Mouse (Mus musculus) liver, adult 2 months (tissue): ENCODE measurements at regions not wholly inside any gene's neighbourhood (a gene's known extent, or its start where the extent isn't known, plus 50 kb on each side); places are given as distances from the start of the nearest gene placed in this dataset.

Source experiments
- DNase-seq: peaks from one replicate; pipeline ENCODE4 v3.0.0-alpha.2; 2011; ENCODE audit warnings: low read depth, low spot score; ENCODE audit errors: extremely low read depth
- H3K27ac ChIP-seq: fragments of 200-500 bp; replicated peaks from 2 replicates; pipeline ENCODE4 v1.5.1; 2012; ENCODE audit warnings: low read depth, mild to moderate bottlenecking, control low read depth, inconsistent platforms, low read length; ENCODE audit not compliant: insufficient read depth
- H3K27me3 ChIP-seq: fragments of 200-500 bp; 2 replicates; pipeline ENCODE4 v1.6.1; 2012; ENCODE audit warnings: mild to moderate bottlenecking, moderate library complexity, low read length, inconsistent platforms; ENCODE audit not compliant: control insufficient read depth, insufficient read depth
- H3K36me3 ChIP-seq: fragments of 200-500 bp; 2 replicates; pipeline ENCODE4 v1.6.1; 2012; ENCODE audit warnings: low read length, inconsistent platforms; ENCODE audit not compliant: control insufficient read depth, insufficient read depth
- H3K4me1 ChIP-seq: fragments of 200-500 bp; 2 replicates; pipeline ENCODE4 v1.6.1; 2011; ENCODE audit warnings: low read length; ENCODE audit not compliant: control insufficient read depth, insufficient read depth
- H3K4me3 ChIP-seq: fragments of 200-500 bp; 2 replicates; pipeline ENCODE4 v1.5.1; 2011; ENCODE audit warnings: low read depth, mild to moderate bottlenecking, control low read depth, low read length, moderate library complexity; ENCODE audit not compliant: insufficient read depth
- H3K79me2 ChIP-seq: fragments of 200-500 bp; 2 replicates; pipeline ENCODE4 v1.6.1; 2012; ENCODE audit warnings: inconsistent platforms, mild to moderate bottlenecking, low read length, moderate library complexity; ENCODE audit not compliant: control insufficient read depth, insufficient read depth
- H3K9ac ChIP-seq: fragments of 200-500 bp; 2 replicates; pipeline ENCODE4 v1.6.1; 2012; ENCODE audit warnings: low read depth, mild to moderate bottlenecking, control low read depth, inconsistent platforms, low read length
- CTCF ChIP-seq: fragments of 200-500 bp; IDR thresholded peaks from 2 replicates; pipeline ENCODE4 v1.5.1; 2011; ENCODE audit warnings: low read depth, low read length, control low read depth
- POLR2A ChIP-seq: fragments of 200-500 bp; IDR thresholded peaks from 2 replicates; pipeline ENCODE4 v1.6.1; 2011; ENCODE audit warnings: low read length, control low read depth; ENCODE audit not compliant: insufficient read depth; ENCODE audit errors: extremely low read depth
- WGBS: fragments of 180-500 bp; shearing (Covaris S2); methylation state at CpG from one replicate; pipeline ENCODE4 v1.1.7; 2018; 5-methylcytosine and 5-hydroxymethylcytosine counted together

GRCm38 (mm10) chr1:155505361-155506077, 52.4 kb upstream of the Acbd6 start:
- DNase-seq, result no peak
- 84% methylated on average over 6 of the region's 6 CpGs for WGBS
- TF ChIP-seq CTCF (no peak), POLR2A (no peak)

More at GRCm38 (mm10) chr1:155505361-155506077, 52.4 kb upstream of the Acbd6 start:
- Histone ChIP-seq H3K27ac (no peak overlapping the region), H3K4me3 (no peak overlapping the region), H3K9ac (no peak overlapping the region), H3K4me1 (no peaks in the 10 kb centered on the region), H3K79me2 (no peaks in the 10 kb centered on the region), H3K27me3 (no peaks in the 10 kb centered on the region), H3K36me3 (no peaks in the 10 kb centered on the region)
